Mouse (Mus musculus) embryonic facial prominence, embryonic 12.5 days (tissue): ENCODE measurements around the gene Clic3. TPM values are rescaled to one million over a fixed set of nuclear protein-coding genes. Genes with fewer than 3 reads are reported as not detected.

Source experiments
- ATAC-seq: fragments of 200-750 bp; cut with Nextera tagmentation; 2 replicates; pipeline ENCODE4 v1.8.0; 2017; ENCODE audit not compliant: insufficient number of reproducible peaks, insufficient read depth, low FRiP score, low TSS enrichment
- H3K27ac ChIP-seq: fragments of 300-500 bp; sonication (generic); 2 replicates; pipeline ENCODE4 v1.5.1; 2016; ENCODE audit warnings: mild to moderate bottlenecking
- H3K27me3 ChIP-seq: fragments of 300-500 bp; sonication (generic); 2 replicates; pipeline ENCODE4 v1.6.1; 2016; ENCODE audit warnings: mild to moderate bottlenecking, moderate library complexity
- H3K36me3 ChIP-seq: fragments of 300-500 bp; sonication (generic); 2 replicates; pipeline ENCODE4 v1.6.1; 2016; ENCODE audit warnings: mild to moderate bottlenecking
- H3K4me1 ChIP-seq: fragments of 300-500 bp; sonication (generic); 2 replicates; pipeline ENCODE4 v1.6.1; 2016
- H3K4me2 ChIP-seq: fragments of 300-500 bp; sonication (generic); replicated peaks from 2 replicates; pipeline ENCODE4 v1.6.1; 2016; ENCODE audit warnings: mild to moderate bottlenecking, moderate library complexity
- H3K4me3 ChIP-seq: fragments of 300-500 bp; sonication (generic); 2 replicates; pipeline ENCODE4 v1.5.1; 2016; ENCODE audit warnings: mild to moderate bottlenecking
- H3K9ac ChIP-seq: fragments of 300-500 bp; sonication (generic); 2 replicates; pipeline ENCODE4 v1.6.1; 2016; ENCODE audit warnings: mild to moderate bottlenecking, moderate library complexity
- H3K9me3 ChIP-seq: fragments of 300-500 bp; sonication (generic); 2 replicates; pipeline ENCODE4 v1.6.1; 2016; ENCODE audit warnings: mild to moderate bottlenecking, moderate library complexity
- WGBS: fragments of 180-500 bp; shearing (Covaris S2); methylation state at CpG from one replicate; pipeline ENCODE4 v1.1.7; 2016; 5-methylcytosine and 5-hydroxymethylcytosine counted together
- polyA plus RNA-seq: library from polyadenylated mRNA; unstranded; fragments of >200 nt; fragmentation: Nextera tagmentation; extraction: Ambion mirVana; gene quantifications from 2 replicates; pipeline ENCODE4 v1.2.1, GENCODE M21; 2016

Clic3 gene
- polyA plus RNA-seq, 1 experiment from 2014 or later, result 1.4 TPM

DNA sequence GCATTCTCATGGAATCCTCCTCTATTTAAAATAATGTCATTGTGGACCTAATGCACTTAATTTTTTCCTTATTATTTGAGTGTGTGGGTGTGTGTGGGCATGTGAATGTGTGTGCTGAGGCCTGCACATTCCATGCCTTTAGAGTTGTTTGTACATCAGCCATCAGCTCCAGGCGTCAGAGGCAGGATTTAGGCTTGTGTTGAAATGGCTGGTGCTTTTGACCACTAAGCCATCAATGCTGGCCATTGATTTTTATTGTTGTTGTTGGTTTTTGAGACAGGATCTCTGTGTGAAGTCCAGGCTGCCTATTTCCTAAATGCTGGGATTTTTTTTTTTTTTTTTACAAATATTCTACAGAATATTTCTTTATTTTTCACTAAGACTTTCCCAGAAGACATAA is 3.7 kb upstream of the Clic3 start:
- H3K27ac ChIP-seq, result no peak overlapping the region
- no peaks in the 10 kb centered on the region for H3K9me3 ChIP-seq
- no peak overlapping the region for H3K4me2 ChIP-seq
- peaks cover 2% of the 10 kb centered on the region; the same call in 1 of the 2 replicates for H3K36me3 ChIP-seq
- H3K4me3 ChIP-seq, result no peak overlapping the region
- H3K9ac ChIP-seq, result no peak overlapping the region
- H3K4me1 ChIP-seq, result no peaks in the 10 kb centered on the region
- 41% methylated on average over 1 of the region's 1 CpGs for WGBS
- no peak for ATAC-seq
- H3K27me3 ChIP-seq, result no peaks in the 10 kb centered on the region

GRCm38 (mm10) chr2:25457022-25457896 is 621 bp downstream of the Clic3 start:
- 88% methylated on average over 9 of the region's 9 CpGs for WGBS
- no peak for ATAC-seq
- Histone ChIP-seq H3K4me3 (no peak overlapping the region), H3K27ac (no peak overlapping the region), H3K9me3 (no peaks in the 10 kb centered on the region), H3K4me1 (peaks cover 16% of the 10 kb centered on the region), H3K27me3 (no peaks in the 10 kb centered on the region), H3K9ac (no peak overlapping the region), H3K4me2 (no peak overlapping the region), H3K36me3 (peaks cover 14% of the 10 kb centered on the region; the same call in 1 of the 2 replicates)

GRCm38 (mm10) chr2:25458911-25459310 is 2.3 kb downstream of the Clic3 start:
- Histone ChIP-seq H3K27me3 (no peaks in the 10 kb centered on the region), H3K4me1 (peaks cover 16% of the 10 kb centered on the region), H3K4me3 (no peak overlapping the region), H3K4me2 (no peak overlapping the region), H3K36me3 (peaks cover 14% of the 10 kb centered on the region; the same call in 1 of the 2 replicates), H3K9ac (no peak overlapping the region), H3K27ac (no peak overlapping the region), H3K9me3 (no peaks in the 10 kb centered on the region)
- ATAC-seq, result no peak
- WGBS, result 85% methylated on average over 5 of the region's 5 CpGs

DNA sequence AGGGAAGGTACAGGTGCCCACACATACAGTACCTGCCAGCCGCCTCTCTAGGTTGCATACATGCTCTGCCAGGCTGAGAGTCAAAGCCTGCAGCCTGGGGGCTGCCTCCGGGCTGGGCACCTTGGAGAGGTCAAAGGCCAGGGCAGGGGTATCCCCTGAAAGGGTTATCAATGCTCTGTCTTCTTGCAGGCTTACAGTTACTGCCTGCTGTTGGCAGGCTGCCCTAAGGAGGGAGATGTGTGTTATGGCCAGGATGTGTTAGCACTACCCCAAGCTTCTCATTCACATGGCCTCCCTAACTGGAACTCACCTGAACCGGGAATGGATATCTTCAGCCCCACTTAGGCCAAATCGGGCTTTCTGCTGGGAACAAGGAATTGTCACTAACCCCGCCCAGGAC is 3.5 kb downstream of the Clic3 start:
- peak overlapping the region; percentile 88 for H3K4me2 ChIP-seq
- no peaks in the 10 kb centered on the region for H3K9me3 ChIP-seq
- no peak for ATAC-seq
- H3K27me3 ChIP-seq, result no peaks in the 10 kb centered on the region
- peaks cover 14% of the 10 kb centered on the region; the same call in 1 of the 2 replicates for H3K36me3 ChIP-seq
- 34% methylated on average over 5 of the region's 5 CpGs for WGBS
- H3K4me3 ChIP-seq, result peak overlapping the region; percentile 69
- H3K9ac ChIP-seq, result peak overlapping the region; percentile 71
- peaks cover 16% of the 10 kb centered on the region for H3K4me1 ChIP-seq
- no peak overlapping the region; the same call in 1 of the 2 replicates for H3K27ac ChIP-seq

DNA sequence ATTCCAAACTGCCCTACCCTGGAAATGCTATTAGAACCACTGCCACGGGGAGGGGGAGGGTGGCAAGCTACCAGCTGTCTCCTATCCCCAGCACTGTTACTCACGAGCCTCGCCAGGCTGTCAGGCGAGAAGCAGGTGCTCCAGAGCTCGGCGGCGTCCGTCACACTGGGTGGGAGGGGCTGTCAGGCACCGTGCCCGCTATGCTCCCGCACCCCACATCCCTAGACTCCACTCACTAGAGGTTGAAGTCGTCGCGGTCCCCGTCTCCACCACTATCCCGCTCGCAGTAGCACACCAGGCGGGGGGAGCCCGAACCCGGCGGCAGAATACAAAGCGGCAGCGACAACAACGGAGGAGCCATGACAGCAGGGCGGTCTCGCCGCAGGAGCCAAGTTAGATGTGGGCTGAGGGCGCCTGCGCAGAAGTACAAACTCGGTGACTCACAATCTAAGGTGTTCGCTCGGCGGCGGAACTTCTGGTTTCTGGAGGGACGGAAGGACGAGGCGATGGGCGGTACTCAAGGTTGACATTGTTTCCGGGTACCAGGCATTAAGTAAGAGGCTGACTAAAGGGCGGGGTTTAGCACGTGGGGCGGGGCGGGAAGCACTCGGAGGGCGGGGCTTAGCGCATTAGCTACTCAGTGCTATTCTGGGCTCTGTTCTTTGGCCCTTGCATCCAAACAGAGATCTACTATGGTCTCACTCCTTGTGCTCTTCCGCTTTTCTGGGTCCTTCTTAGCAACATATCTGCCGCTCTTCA is 4.1 kb downstream of the Clic3 start, which contains the start of gene Paxx:
Gene Paxx, minus strand, starts transcription at position 544 of the 759 bp plus-strand sequence.
- Histone ChIP-seq H3K27ac (peak within 1 kb of the TSS; percentile 86), H3K4me2 (peak within 1 kb of the TSS; percentile 88), H3K27me3 (no peaks in the 10 kb centered on the region), H3K9me3 (no peaks in the 10 kb centered on the region), H3K4me1 (peaks cover 16% of the 10 kb centered on the region), H3K4me3 (peak within 1 kb of the TSS; percentile 69), H3K9ac (peak within 1 kb of the TSS; percentile 71), H3K36me3 (peaks cover 14% of the 10 kb centered on the region; the same call in 1 of the 2 replicates)
- WGBS, result under 1% methylated on average over 48 of the region's 48 CpGs
- ATAC-seq, result peak; percentile 84

GRCm38 (mm10) chr2:25461407-25461806 is 4.8 kb downstream of the Clic3 start:
- WGBS, result 25% methylated on average over 3 of the region's 3 CpGs
- ATAC-seq, result 0 out of 2 replicates have a peak, but pooled peaks have one; percentile 4
- H3K27ac ChIP-seq, result peak overlapping the region; percentile 86; the same call in 1 of the 2 replicates

GRCm38 (mm10) chr2:25463630-25464029 is 7.0 kb downstream of the Clic3 start:
- no peak for ATAC-seq
- WGBS, result 91% methylated on average over 3 of the region's 3 CpGs
- Histone ChIP-seq H3K4me2 (no peak overlapping the region), H3K4me3 (no peak overlapping the region), H3K4me1 (peaks cover 22% of the 10 kb centered on the region), H3K36me3 (peaks cover 7% of the 10 kb centered on the region; the same call in 1 of the 2 replicates), H3K27ac (no peak overlapping the region), H3K9ac (no peak overlapping the region), H3K27me3 (no peaks in the 10 kb centered on the region), H3K9me3 (no peaks in the 10 kb centered on the region)

More at GRCm38 (mm10) chr2:25461407-25461806, 4.8 kb downstream of the Clic3 start:
- Histone ChIP-seq H3K9ac (peak overlapping the region; percentile 71; the same call in 1 of the 2 replicates), H3K4me3 (peak overlapping the region; percentile 69), H3K4me1 (peaks cover 16% of the 10 kb centered on the region), H3K36me3 (peaks cover 14% of the 10 kb centered on the region; the same call in 1 of the 2 replicates), H3K4me2 (peak overlapping the region; percentile 88), H3K9me3 (no peaks in the 10 kb centered on the region), H3K27me3 (no peaks in the 10 kb centered on the region)

GRCm38 (mm10) chr2:25465256-25465655 is 8.6 kb downstream of the Clic3 start:
- Histone ChIP-seq H3K36me3 (no peaks in the 10 kb centered on the region), H3K4me3 (no peak overlapping the region), H3K4me1 (peaks cover 12% of the 10 kb centered on the region), H3K27ac (no peak overlapping the region), H3K9ac (no peak overlapping the region), H3K9me3 (no peaks in the 10 kb centered on the region), H3K27me3 (no peaks in the 10 kb centered on the region), H3K4me2 (no peak overlapping the region)
- WGBS, result 81% methylated on average over 2 of the region's 2 CpGs
- ATAC-seq, result no peak

GRCm38 (mm10) chr2:25465816-25466635 is 9.4 kb downstream of the Clic3 start:
- H3K36me3 ChIP-seq, result no peaks in the 10 kb centered on the region
- peaks cover 12% of the 10 kb centered on the region for H3K4me1 ChIP-seq
- no peaks in the 10 kb centered on the region for H3K9me3 ChIP-seq
- no peak overlapping the region for H3K27ac ChIP-seq
- ATAC-seq, result no peak; the same call in 1 of the 2 replicates
- H3K4me2 ChIP-seq, result no peak overlapping the region
- H3K27me3 ChIP-seq, result no peaks in the 10 kb centered on the region
- no peak overlapping the region for H3K9ac ChIP-seq
- no peak overlapping the region for H3K4me3 ChIP-seq
- 35% methylated on average over 10 of the region's 10 CpGs for WGBS

GRCm38 (mm10) chr2:25467606-25468303 is 11.1 kb downstream of the Clic3 start:
- Histone ChIP-seq H3K27me3 (no peaks in the 10 kb centered on the region), H3K4me3 (no peak overlapping the region), H3K27ac (no peak overlapping the region), H3K9me3 (no peaks in the 10 kb centered on the region), H3K36me3 (no peaks in the 10 kb centered on the region), H3K9ac (no peak overlapping the region), H3K4me1 (0 out of 2 replicates have a peak, but pooled peaks cover 6% of the 10 kb centered on the region), H3K4me2 (no peak overlapping the region)
- WGBS, result 76% methylated on average over 14 of the region's 14 CpGs
- ATAC-seq, result no peak
